Mouse (Mus musculus) kidney, postnatal 36 days (tissue): ENCODE results near the gene Tspan4.

ENCODE experiments used
- DNase-seq, 2 experiments: peaks; one replicate each; pipeline ENCODE4 v3.0.0; 2021 to 2022; ENCODE audit warnings: mixed read lengths in 2 of 2

The Tspan4 gene

DNA sequence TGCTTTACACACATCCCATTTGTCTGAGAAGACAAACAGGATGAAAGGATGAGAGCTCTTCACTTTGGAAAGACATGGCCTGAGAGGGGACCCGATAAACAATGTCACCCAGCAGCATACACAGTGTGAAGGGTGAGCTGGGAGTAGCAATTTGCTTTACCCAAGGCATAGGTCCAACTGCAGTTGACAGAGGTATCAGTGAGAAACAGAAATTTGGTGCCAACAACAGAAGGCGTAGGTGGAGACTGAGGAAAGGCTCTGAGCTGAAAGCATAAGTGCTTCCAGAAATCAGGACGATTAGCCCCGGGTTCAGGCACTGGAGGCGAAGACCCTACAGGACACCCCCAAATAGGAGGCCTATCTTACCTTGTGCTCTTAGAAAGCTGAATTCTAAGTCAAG lies 35.2 kb downstream of the Tspan4 start:
- no peak for DNase-seq

DNA sequence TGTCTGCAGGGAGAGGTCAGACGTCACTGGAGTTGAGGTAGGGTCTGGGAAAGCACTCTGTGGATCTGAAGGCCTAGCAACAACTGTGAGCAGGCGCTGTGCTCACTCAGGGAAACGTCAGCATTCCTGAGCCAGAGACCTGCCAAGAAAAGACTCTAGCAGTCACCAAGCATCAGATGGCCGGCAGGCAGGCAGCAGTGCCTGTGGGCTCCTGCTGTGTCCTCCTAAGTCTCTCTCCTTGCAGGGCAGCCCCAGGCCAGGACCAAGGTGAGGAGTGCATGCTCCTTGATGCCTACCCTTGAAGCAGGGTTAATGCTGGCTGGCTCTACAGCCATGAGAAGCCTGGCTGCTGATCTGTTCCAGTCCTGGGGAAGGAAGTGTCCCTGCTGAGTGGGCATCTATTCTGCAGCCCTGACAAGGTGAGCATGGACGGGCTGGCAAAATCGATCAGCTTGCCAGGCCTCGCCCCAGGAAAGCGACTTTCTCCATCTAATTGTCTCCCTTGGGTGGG lies 35.7 kb downstream of the Tspan4 start:
- DNase-seq, result no peak

DNA sequence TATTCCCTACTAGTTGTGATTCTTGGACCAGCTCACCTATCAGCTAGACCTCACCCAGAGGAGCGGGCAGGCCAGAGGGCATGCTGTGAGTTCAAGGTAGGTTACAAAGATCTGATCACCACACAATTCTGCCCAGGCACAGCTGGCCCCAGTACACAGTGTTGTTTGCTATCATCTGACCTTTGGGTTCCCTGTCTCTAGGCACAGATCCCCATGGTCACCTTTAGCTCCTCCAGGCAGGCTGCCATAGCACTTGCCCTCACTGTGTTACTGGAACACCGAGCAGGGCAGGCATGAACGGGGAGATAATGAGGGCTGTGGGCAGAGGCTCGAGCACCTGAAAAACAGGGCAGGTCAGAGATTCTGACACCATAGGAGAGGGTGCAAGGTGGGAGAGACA lies 42.6 kb downstream of the Tspan4 start:
- no peak for DNase-seq

DNA sequence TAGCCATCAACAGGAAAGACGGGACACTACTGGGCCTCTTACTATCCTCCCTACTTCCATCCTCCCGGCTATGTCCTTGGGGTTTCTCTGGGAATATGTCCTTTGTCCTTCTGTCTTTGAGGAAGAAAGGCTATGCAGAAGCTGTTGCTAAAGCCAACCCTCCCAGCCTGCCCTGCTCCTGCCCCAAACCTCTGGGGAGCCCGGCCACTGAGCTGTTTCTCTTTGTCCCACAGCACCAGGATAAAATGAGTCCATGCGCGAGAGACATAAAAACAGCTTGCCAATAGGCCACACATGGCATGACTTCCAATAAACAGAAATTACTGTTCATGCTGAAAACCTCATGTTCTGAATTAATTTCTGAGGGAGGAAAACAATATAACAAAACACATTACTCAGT lies 43.3 kb downstream of the Tspan4 start:
- DNase-seq, result no peak

DNA sequence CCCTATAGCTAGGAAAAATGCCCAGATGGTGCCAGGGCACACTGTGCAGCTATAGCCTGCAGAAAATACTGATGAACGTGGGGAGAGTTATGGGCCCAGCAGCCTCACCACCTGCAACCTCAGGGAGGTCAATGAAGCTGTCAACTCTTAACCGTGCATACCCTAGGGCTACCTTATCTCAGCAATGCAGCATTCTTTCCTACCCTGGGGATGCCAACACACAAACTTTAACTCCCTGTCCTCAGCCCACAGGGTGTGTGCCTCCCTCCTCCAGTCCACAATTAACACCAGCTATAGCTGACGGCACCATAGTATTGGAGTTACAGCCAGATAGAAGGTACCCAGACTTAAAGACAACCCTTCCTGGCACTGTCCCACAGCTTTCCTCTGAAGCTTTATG lies 43.9 kb downstream of the Tspan4 start:
- no peak for DNase-seq

DNA sequence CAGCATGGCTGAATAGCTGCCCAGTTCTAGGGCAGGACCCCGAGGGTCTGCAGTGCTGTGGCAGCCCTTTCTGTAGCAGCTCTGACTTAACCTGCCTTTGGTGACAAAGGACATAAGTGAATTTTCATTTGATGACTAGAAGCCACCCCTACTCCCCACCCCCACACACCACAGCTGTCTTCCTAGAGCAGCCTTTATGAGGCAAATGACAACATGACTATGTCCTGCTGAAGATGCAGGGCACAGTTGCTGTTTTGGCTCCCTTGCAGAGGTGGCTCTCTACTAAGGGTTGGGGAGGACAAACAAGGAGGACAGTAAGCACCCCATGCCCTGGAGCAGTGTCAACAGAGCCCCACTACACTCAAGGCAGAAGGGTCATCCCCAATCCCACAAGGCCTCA lies 44.8 kb downstream of the Tspan4 start:
- DNase-seq, result no peak

DNA sequence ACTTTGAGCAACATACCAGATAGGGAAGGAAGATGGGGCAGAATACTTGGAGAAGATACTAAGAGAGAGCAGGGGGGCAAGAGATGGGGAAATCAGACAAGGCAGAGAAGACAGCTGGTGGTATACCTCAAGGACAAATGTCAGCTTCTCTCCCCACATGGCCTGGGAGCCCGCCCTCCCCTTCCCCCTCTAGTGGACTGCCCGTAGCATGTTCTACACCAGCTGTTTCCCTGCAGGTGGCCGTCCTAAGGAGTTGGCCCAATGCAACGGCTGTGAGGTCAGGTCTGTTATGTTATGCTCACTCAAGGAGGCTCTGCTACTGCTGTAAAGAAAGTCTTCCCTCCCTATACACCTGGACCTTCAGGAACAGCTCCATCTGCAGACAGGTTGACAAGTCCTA lies 48.0 kb downstream of the Tspan4 start:
- DNase-seq, result no peak

DNA sequence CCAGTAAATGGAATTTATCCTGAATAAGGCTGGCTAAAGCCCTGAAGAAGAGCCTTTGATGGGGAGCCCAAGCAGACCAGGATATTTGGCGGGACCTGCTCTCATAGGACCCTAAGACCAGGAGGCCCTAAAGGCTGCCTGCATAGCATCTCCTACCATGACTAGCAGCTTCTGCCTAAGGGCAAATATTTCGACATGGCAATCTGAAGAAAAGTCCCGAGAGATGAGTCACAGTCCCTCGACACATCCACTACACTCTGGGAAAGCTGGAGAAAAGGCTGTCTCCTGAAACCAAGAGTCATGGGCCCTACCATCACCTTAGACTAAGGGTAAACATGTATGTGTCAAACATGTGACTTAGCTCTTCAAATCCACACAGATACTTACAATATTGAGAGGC lies 49.2 kb downstream of the Tspan4 start:
- no peak for DNase-seq

DNA sequence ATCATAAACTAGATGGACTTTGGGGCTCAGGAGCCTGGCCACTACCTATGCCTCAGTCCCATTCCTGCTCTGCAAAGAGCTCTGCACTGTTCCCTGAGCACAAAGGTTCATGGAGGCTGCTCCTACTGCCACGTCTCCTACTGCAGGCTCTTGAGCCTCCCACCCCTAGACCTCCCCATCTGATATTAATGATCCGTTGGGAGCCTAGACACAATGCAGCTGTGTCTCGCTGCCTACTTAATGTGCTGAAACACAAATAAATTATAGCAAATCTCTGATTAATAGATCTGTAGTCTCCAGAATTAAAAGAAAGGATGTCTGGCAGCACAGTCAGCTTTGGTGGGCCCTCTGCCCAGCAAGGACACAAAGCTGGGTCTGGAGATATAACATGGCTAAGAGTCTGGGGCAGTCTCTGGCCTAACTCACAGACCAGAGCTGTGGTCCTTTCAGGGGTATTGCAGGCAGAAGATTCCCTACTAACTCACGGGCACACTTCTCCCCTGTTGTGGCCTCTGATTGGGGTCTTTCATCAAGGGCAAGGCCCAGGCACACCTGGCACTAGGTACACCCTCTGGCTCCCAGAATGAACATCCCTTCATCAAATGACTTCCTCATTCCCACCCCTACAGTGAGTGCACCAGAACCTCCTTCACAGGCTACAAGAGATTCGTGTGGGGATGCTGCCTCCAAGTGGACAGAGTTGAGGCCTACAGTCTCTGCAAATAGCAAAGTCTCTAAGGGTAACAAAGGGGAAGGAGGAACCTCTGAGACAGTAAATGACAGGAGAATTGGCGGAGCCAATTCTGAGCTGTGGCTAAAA lies 49.9 kb downstream of the Tspan4 start:
- peak; percentile 73 to 86 for DNase-seq

DNA sequence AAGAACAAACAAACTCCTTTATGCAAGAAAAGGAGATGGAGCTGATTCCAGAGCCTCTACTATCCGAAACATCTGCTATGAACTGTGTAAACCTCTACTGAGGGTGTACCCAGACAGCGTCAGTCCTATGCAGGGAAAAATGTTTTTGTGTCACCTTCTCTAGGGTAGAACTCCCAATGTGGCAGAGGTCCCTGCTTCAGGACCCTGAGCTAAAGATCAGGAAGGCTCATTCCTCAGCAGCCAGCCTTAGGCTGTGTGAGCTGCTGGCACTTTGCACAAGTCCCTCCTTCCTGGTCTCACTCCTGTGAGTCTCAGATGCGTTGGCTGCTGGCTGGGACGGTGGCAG lies 50.5 kb downstream of the Tspan4 start:
- DNase-seq, result no peak

DNA sequence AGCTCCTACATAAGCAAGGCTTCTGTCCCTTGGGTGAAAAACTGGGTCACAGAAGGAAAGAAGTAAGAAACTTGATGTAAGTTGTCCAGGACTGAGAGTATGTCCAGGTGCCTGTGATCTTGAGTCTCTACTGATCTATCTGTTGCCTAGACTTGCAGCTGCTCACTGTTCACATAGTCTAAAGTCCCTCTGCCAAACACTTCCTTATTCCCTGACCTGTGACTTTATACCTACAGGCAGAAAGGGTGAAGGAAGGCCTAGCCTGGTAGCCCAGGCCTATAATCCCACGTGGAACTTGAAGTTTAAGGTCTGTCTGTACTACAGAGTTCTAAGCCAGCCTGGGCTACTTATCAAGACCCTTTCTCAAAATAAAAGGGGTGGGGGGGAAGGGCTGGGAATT lies 60.5 kb downstream of the Tspan4 start:
- no peak for DNase-seq

DNA sequence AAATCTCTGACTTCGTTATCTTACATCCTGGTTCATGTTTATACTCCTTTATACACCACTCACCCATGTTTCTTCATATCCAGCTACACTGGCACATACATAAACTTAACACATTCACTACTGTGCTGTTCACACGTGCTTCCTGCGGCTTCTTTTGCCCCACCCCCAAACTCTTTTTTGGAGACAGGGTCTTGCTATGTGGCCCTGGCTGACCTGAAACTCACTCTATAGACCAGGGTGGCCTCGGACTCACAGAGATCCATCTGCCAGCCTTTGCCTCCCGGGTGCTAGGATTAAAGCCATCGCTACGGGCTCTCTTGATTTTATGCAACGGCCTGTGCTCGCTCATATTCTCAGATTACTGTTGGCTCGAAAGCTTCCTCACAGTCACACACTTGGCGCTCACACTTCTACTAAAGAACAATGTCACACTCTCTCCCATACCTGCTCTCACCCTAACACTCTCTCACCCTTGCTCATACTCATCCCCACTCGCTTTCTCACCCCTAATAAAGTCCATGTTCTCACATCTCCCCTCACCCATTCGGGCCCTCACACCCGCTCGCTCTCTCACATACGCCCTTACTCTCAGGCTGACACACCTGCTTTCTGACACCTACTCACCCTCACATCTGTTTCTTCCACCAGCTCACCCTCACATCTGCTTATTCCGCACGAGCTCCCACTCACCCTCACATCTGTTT lies 64.0 kb downstream of the Tspan4 start:
- no peak for DNase-seq

DNA sequence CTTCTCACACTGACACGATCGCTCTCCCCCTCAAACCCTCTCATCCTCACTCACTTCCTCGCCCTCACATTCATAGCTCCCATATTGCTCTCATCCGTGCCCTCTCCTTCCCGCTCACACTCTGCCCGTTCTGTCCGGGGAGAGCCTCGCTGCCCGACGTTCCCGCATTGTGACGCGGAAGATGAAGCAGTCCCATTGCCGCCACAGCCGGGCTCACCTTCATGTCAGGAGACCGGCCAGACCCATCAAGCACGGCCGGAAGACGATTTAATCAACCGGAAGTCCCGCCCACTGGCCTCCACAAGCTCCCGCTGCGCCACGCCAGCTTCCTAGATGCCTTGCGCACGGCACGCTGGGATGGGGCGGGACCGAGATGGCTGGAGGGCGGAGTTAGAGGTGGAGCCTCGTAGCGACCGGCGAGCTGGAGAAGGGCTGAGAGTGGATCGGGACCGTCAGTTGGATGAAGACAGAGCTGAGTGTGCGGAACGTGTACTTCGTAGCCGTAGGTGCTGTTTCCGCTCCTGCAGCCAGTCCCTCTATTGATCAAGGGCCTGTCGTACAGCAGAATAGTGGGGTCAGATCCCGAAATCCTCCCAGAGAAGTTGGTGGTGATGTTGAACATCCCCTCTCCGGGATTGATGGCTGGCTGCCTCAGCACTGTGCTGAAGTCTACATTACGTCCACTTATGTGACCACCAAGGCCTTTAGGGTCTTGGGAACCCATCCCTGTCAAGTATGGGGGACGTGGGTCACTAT lies 64.7 kb downstream of the Tspan4 start, which contains the start of gene Chid1:
Chid1 (minus strand) TSS at position 302 of the 756 bp plus-strand sequence.
- peak; percentile 99 to 100 for DNase-seq

DNA sequence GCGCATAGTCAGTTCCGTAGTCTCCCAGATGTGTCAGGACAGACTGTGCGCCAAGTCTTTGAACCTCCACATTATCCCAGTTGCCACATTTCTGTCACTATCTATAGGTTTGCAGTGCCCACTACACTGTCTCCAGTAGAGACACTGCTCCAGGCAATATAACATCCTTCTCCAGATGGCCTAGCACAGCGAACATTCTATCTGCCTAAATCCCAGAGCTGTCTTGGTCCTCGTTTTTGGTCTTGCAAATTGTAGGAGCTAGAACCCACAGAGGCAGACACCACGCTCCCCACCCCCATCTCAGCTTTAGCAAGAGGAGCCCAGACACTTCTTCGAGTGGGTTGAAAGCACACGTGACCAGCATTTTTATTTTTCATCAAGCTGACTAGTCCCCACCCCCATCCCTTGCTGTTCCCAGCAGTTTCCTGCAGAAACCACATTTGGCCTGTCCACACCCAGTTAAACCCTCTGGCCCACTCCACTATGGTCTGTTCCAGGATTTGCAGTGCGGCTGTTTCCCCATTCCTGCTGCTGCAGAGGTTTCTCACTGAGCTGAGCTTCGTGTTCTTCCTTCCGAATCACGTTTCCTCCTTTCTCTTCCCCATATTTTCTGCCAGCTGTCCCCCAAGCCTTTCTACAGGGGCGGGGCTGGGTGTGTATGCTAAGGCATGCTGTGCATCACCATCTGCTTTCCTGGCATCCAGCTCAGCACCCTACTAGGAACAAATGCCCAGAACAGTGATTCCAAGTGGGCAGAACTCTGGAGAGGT lies 65.5 kb downstream of the Tspan4 start:
- peak; percentile 44 to 50 for DNase-seq

DNA sequence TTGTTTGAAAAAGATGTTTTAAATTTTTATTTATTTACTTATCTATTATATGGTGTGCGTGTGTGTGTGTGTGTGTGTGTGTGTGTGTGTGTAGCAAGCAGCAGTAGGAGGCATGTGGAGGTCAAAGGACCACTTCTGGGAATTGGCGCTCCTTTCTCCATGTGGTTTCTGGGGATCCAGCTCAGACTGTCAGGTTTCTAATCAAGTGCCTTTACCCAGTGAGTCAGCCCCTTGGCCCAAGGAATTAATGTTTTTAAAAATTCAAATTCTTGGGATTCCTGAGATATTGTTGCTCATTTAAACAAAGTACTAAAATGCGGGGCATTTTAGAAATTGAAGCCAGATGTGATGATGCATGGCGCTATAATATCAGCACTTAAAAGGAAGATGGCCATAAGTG lies 66.6 kb downstream of the Tspan4 start:
- no peak for DNase-seq

DNA sequence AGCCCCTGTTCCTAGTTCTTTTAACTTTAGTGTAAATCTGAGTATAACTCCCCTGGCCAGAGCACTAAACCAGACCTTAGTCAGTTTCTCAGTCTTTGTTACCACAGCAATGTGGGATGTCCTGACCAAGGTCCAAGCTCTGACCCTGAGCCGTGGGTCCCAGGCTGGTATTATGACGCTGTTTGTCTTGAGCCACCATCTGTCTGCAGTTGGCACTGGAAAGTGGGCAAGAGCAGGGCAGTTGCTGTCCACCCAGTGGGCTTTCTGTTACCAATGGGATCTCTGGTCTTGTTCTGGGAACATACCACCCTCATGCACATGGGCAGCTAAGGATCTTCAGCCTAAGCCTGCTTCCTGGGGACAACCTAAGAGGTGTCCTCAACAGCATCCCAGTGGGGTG lies 67.5 kb downstream of the Tspan4 start:
- DNase-seq, result peak in 1 of 2 experiments; percentile 24
